Mouse (Mus musculus) T-helper 2 cell (primary cell): ENCODE data around the gene Skap1.
"Not testable (repeated sequence)": the region's sequence is repeated elsewhere in the genome, so short reads cannot be mapped to it uniquely, and the experiment has no call there.

Experiments used
- in situ Hi-C: fragments of 300-600 bp; cut with MboI, MseI; formaldehyde crosslinking; loops from one replicate; pipeline ENCODE4 v1.15.1; 2025; ENCODE audit warnings: high pct_unique_total_duplicates

Skap1 gene

DNA sequence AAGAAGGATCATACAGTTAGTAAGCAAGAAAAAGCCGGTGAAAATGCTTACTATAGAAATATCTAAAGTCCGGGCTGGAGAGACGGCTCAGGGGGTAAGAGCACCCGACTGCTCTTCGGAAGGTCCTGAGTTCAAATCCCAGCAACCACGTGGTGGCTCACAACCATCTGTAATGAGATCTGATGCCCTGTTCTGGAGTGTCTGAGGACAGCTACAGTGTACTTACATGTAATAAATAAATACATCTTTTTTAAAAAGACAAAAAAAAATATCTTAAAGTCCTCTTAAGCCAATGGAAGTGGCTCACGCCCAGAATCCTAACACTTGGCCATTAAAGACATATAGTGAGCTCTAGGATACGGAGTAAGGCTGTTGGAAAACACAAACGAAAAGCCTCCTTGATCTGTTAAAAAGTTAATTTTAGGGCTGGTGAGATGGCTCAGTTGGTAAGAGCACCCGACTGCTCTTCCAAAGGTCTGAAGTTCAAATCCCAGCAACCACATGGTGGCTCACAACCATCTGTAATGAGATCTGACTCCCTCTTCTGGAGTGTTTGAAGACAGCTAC, 313.8 kb downstream of the Skap1 start:
- in situ Hi-C loops, result loop anchor here (5.0 kb wide), 1 partner anchor 84 kb away; no protein-coding TSS in a partner anchor

- in situ Hi-C loops, result no loop called here
These were observed 315.9 kb downstream of the Skap1 start for GRCm38 (mm10) chr11:96780306-96780705.

GRCm38 (mm10) chr11:96781425-96781824, 317.0 kb downstream of the Skap1 start:
- in situ Hi-C loops, result no loop called here

GRCm38 (mm10) chr11:96784847-96785246, 320.5 kb downstream of the Skap1 start:
- in situ Hi-C loops, result not testable (repeated sequence)

- in situ Hi-C loops, result no loop called here
These were observed 322.5 kb downstream of the Skap1 start for GRCm38 (mm10) chr11:96786731-96787450.

DNA sequence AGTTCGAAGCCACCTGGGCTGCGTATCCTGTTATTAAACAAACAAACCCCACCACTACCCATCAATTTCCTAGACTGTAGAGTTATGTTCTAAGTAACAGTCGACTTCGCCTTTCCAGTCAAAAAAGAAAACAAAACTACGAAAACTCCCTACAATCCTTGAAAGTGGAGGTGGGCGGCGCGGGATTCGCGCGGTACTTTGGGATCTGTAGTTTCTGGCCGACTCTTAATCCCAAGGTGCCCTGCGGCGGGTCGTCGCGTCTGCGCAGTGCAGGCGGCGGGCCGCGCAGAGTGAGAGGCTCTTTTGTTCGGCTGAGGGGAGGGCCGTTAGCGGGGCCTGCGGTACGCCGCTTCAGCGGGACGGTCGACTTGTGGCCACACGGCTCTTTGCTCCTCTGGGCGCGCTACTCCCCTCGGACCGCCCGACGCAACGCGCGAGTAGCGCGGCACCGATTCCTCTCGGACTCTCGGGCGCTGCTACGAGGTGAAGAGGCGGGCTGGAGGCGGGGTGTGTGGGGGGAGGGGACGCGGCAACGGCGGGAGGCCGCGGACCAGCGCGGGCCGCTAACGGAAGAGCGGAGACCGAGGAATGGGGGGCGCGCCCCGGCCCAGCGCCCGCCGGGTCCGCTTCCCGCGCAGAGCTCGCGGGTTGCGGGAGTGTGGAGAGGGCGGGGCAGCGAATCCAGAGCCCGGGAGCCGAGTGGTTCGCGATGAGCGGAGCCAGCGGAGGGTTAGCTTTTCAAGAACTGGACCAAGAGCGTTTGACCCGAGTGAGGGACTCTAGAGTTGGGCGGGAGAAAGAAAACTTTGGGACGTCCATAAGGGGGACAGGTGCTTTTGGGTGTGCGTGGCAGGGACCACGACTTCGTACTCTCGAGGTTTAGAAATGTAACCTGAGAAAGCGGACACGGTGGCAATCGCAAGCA, 324.7 kb downstream of the Skap1 start, which contains the start of gene Cbx1:
TSS of gene Cbx1 (plus strand) at position 257 of the 925 bp plus-strand sequence.
- in situ Hi-C loops, result no loop called here

DNA sequence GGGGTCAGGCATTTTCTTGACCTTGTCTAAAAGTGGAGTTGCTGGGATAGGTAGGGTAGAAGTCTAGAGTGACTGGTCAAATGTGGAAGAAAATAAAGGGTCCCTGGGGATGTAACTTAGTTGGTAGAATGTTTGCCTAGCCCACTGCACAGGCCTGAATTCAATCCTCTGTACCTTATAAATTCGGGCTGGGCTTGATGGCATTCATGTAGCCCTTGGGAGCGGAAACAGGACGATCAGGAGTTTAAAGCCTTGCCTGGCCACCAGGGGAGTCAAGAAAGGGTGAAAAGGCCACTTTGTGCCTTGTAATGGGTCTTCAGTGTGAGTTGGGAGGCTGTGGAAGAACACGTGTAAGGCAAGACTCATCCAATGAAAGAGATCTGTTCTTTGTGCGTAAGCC, 325.6 kb downstream of the Skap1 start:
- in situ Hi-C loops, result no loop called here

GRCm38 (mm10) chr11:96790681-96791080, 326.3 kb downstream of the Skap1 start:
- in situ Hi-C loops, result no loop called here

GRCm38 (mm10) chr11:96795491-96795890, 331.1 kb downstream of the Skap1 start:
- in situ Hi-C loops, result no loop called here

GRCm38 (mm10) chr11:96796081-96796480, 331.7 kb downstream of the Skap1 start:
- in situ Hi-C loops, result no loop called here

GRCm38 (mm10) chr11:96796586-96796985, 332.2 kb downstream of the Skap1 start:
- in situ Hi-C loops, result no loop called here

- in situ Hi-C loops, result no loop called here
These were observed 335.1 kb downstream of the Skap1 start for GRCm38 (mm10) chr11:96799511-96799910.

DNA sequence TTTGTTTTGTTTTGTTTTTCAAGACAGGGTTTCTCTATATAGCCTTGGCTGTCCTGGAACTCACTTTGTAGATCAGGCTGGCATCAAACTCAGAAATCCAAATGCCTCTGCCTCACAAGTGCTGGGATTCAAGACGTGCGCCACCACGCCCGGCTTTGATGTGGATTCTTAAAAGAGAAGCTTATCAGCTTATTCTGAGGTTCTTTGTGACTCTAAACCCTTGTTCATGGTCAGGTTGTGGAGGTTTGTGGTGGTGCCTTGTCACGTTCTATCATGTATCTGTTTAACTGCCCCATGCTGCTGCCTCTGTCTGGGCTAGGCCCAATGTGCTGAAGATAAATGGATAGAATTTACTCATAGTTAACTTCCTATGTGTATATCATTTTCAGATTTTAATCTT, 341.2 kb downstream of the Skap1 start:
- in situ Hi-C loops, result no loop called here

DNA sequence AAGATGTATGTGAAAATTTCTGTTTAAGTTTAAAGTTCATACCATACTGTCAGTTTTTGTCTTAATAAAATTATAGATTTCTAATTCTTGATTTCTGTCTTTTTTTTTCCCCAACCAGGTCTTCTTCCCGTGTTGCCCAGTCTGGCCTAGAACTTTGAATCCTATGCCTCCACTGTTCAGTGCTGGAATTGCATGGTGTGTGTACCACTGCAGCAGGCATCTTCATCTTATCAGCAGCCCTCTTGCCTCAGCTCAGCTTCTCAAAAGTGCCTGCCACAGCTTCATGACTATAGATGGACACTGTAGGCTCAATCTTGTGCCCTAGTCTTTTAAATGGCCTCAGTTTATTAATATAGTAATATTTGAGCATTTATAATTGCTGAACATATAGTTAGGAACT, 343.7 kb downstream of the Skap1 start:
- in situ Hi-C loops, result no loop called here
